Mouse (Mus musculus): ENCODE data around the gene Glmn.

The Glmn gene

GRCm38 (mm10) chr5:107597301-107598077 lies at the start of gene Glmn, which contains the start of gene Rpap2:
Gene Glmn (minus strand): TSS chr5:107597888.
Gene Rpap2 (plus strand): TSS chr5:107597373.
- DNase-seq, result peak; percentile 89

- DNase-seq, result no peak
Observed at GRCm38 (mm10) chr5:107645935-107646334, 48.2 kb upstream of the Glmn start.

- DNase-seq, result no peak
Observed at GRCm38 (mm10) chr5:107644595-107644994, 46.9 kb upstream of the Glmn start.

GRCm38 (mm10) chr5:107638366-107638765 lies 40.7 kb upstream of the Glmn start:
- DNase-seq, result no peak

GRCm38 (mm10) chr5:107637106-107637505 lies 39.4 kb upstream of the Glmn start:
- no peak for DNase-seq

GRCm38 (mm10) chr5:107633651-107634050 lies 36.0 kb upstream of the Glmn start:
- DNase-seq, result no peak

- DNase-seq, result no peak
Observed at GRCm38 (mm10) chr5:107621327-107621726, 23.6 kb upstream of the Glmn start.

- no peak for DNase-seq
Observed at GRCm38 (mm10) chr5:107617986-107618385, 20.3 kb upstream of the Glmn start.

GRCm38 (mm10) chr5:107611224-107611623 lies 13.5 kb upstream of the Glmn start:
- peak; percentile 42 to 57 for DNase-seq

- DNase-seq, result no peak
Observed at GRCm38 (mm10) chr5:107598380-107598779, 692 bp upstream of the Glmn start.

- DNase-seq, result no peak
Observed at GRCm38 (mm10) chr5:107569148-107569547, 28.5 kb downstream of the Glmn start.

GRCm38 (mm10) chr5:107556969-107557368 lies 40.7 kb downstream of the Glmn start:
- DNase-seq, result no peak

- no peak for DNase-seq
Observed at GRCm38 (mm10) chr5:107554336-107554735, 43.4 kb downstream of the Glmn start.

- no peak for DNase-seq
Observed at GRCm38 (mm10) chr5:107548444-107548843, 49.2 kb downstream of the Glmn start.

GRCm38 (mm10) chr5:107547955-107548354 lies 49.7 kb downstream of the Glmn start:
- DNase-seq, result no peak

- peak in 1 of 2 experiments; percentile 18 for DNase-seq
Observed at GRCm38 (mm10) chr5:107545927-107546326, 51.8 kb downstream of the Glmn start.

GRCm38 (mm10) chr5:107541696-107542095 lies 56.0 kb downstream of the Glmn start:
- DNase-seq, result no peak

- no peak for DNase-seq
Observed at GRCm38 (mm10) chr5:107534581-107534980, 63.1 kb downstream of the Glmn start, which contains the start of gene 1700028K03Rik. Gene 1700028K03Rik (plus strand): TSS chr5:107534709.

GRCm38 (mm10) chr5:107533590-107533989 lies 64.1 kb downstream of the Glmn start:
- DNase-seq, result no peak

GRCm38 (mm10) chr5:107528856-107529255 lies 68.8 kb downstream of the Glmn start:
- no peak for DNase-seq

GRCm38 (mm10) chr5:107524281-107524680 lies 73.4 kb downstream of the Glmn start:
- DNase-seq, result no peak

GRCm38 (mm10) chr5:107521897-107522296 lies 75.8 kb downstream of the Glmn start:
- peak in 1 of 2 experiments; percentile 5 for DNase-seq

GRCm38 (mm10) chr5:107521386-107521785 lies 76.3 kb downstream of the Glmn start:
- DNase-seq, result no peak

- no peak for DNase-seq
Observed at GRCm38 (mm10) chr5:107518602-107519001, 79.1 kb downstream of the Glmn start.

GRCm38 (mm10) chr5:107516087-107516486 lies 81.6 kb downstream of the Glmn start:
- DNase-seq, result no peak
